Mouse (Mus musculus): ENCODE data around the gene Ccl9. TPM values are rescaled to one million over a fixed set of nuclear protein-coding genes. Genes with fewer than 3 reads are reported as not detected.

Gene Ccl9
- polyA plus RNA-seq, 1 experiment: 3.4 TPM

- Histone ChIP-seq H3K27ac (ENCODE audit: control insufficient read depth, insufficient read depth, low read length) (no peak overlapping the region), H3K27me3 (ENCODE audit: control insufficient read depth, insufficient read depth, low read length) (no peaks in the 10 kb centered on the region), H3K4me1 (replicated peaks; ENCODE audit: control insufficient read depth, insufficient read depth, low read length) (no peaks in the 10 kb centered on the region), H3K36me3 (ENCODE audit: control insufficient read depth, insufficient read depth, low read length) (no peaks in the 10 kb centered on the region), H3K4me3 (ENCODE audit: control insufficient read depth, insufficient read depth, low read length) (no peak overlapping the region)
- 88% methylated on average over 3 of the region's 3 CpGs for WGBS
- TF ChIP-seq POLR2A (IDR thresholded peaks at IDR 0.05; ENCODE audit: control insufficient read depth, extremely low read depth, insufficient read depth, low read length, poor library complexity) (no peak), CTCF (IDR thresholded peaks at IDR 0.05; ENCODE audit: borderline replicate concordance, control insufficient read depth, extremely low read depth, insufficient read depth, low read length, poor library complexity) (no peak)
- no peak for DNase-seq
Measured at GRCm38 (mm10) chr11:83605535-83605934, 27.1 kb upstream of the Ccl9 start.

- Histone ChIP-seq H3K4me3 (ENCODE audit: control insufficient read depth, insufficient read depth, low read length) (no peak overlapping the region), H3K27me3 (ENCODE audit: control insufficient read depth, insufficient read depth, low read length) (no peaks in the 10 kb centered on the region)
Measured at GRCm38 (mm10) chr11:83604698-83605097, 26.3 kb upstream of the Ccl9 start.

GRCm38 (mm10) chr11:83603399-83603798 is 25.0 kb upstream of the Ccl9 start:
- no peaks in the 10 kb centered on the region for H3K4me1 ChIP-seq (replicated peaks; ENCODE audit: control insufficient read depth, insufficient read depth, low read length)
- H3K27ac ChIP-seq (ENCODE audit: control insufficient read depth, insufficient read depth, low read length): no peak overlapping the region
- TF ChIP-seq POLR2A (IDR thresholded peaks at IDR 0.05; ENCODE audit: control insufficient read depth, extremely low read depth, insufficient read depth, low read length, poor library complexity) (no peak), CTCF (IDR thresholded peaks at IDR 0.05; ENCODE audit: borderline replicate concordance, control insufficient read depth, extremely low read depth, insufficient read depth, low read length, poor library complexity) (no peak)
- WGBS: 96% methylated on average over 3 of the region's 3 CpGs
- H3K36me3 ChIP-seq (ENCODE audit: control insufficient read depth, insufficient read depth, low read length): no peaks in the 10 kb centered on the region
- H3K27me3 ChIP-seq (ENCODE audit: control insufficient read depth, insufficient read depth, low read length): no peaks in the 10 kb centered on the region
- no peak for DNase-seq
- H3K4me3 ChIP-seq (ENCODE audit: control insufficient read depth, insufficient read depth, low read length): no peak overlapping the region

More at GRCm38 (mm10) chr11:83604698-83605097, 26.3 kb upstream of the Ccl9 start:
- TF ChIP-seq POLR2A (IDR thresholded peaks at IDR 0.05; ENCODE audit: control insufficient read depth, extremely low read depth, insufficient read depth, low read length, poor library complexity) (no peak), CTCF (IDR thresholded peaks at IDR 0.05; ENCODE audit: borderline replicate concordance, control insufficient read depth, extremely low read depth, insufficient read depth, low read length, poor library complexity) (no peak)
- Histone ChIP-seq H3K27ac (ENCODE audit: control insufficient read depth, insufficient read depth, low read length) (no peak overlapping the region), H3K36me3 (ENCODE audit: control insufficient read depth, insufficient read depth, low read length) (no peaks in the 10 kb centered on the region), H3K4me1 (replicated peaks; ENCODE audit: control insufficient read depth, insufficient read depth, low read length) (no peaks in the 10 kb centered on the region)
- 96% methylated on average over 4 of the region's 4 CpGs for WGBS
- DNase-seq: no peak

- TF ChIP-seq CTCF (IDR thresholded peaks at IDR 0.05; ENCODE audit: borderline replicate concordance, control insufficient read depth, extremely low read depth, insufficient read depth, low read length, poor library complexity): no peak
- no peak for TF ChIP-seq POLR2A (IDR thresholded peaks at IDR 0.05; ENCODE audit: control insufficient read depth, extremely low read depth, insufficient read depth, low read length, poor library complexity)
- DNase-seq: no peak
- WGBS: 95% methylated on average over 2 of the region's 2 CpGs
- no peaks in the 10 kb centered on the region for H3K4me1 ChIP-seq (replicated peaks; ENCODE audit: control insufficient read depth, insufficient read depth, low read length)
- H3K4me3 ChIP-seq (ENCODE audit: control insufficient read depth, insufficient read depth, low read length): no peak overlapping the region
- H3K36me3 ChIP-seq (ENCODE audit: control insufficient read depth, insufficient read depth, low read length): no peaks in the 10 kb centered on the region
- no peaks in the 10 kb centered on the region for H3K27me3 ChIP-seq (ENCODE audit: control insufficient read depth, insufficient read depth, low read length)
- no peak overlapping the region for H3K27ac ChIP-seq (ENCODE audit: control insufficient read depth, insufficient read depth, low read length)
Measured at GRCm38 (mm10) chr11:83600576-83600975, 22.1 kb upstream of the Ccl9 start.

GRCm38 (mm10) chr11:83598991-83599390 is 20.6 kb upstream of the Ccl9 start:
- Histone ChIP-seq H3K36me3 (ENCODE audit: control insufficient read depth, insufficient read depth, low read length) (no peaks in the 10 kb centered on the region), H3K27ac (ENCODE audit: control insufficient read depth, insufficient read depth, low read length) (no peak overlapping the region), H3K4me1 (replicated peaks; ENCODE audit: control insufficient read depth, insufficient read depth, low read length) (no peaks in the 10 kb centered on the region), H3K27me3 (ENCODE audit: control insufficient read depth, insufficient read depth, low read length) (no peaks in the 10 kb centered on the region), H3K4me3 (ENCODE audit: control insufficient read depth, insufficient read depth, low read length) (no peak overlapping the region)
- TF ChIP-seq POLR2A (IDR thresholded peaks at IDR 0.05; ENCODE audit: control insufficient read depth, extremely low read depth, insufficient read depth, low read length, poor library complexity) (no peak), CTCF (IDR thresholded peaks at IDR 0.05; ENCODE audit: borderline replicate concordance, control insufficient read depth, extremely low read depth, insufficient read depth, low read length, poor library complexity) (no peak)
- no peak for DNase-seq
- WGBS: 93% methylated on average over 3 of the region's 3 CpGs

- H3K4me1 ChIP-seq (replicated peaks; ENCODE audit: control insufficient read depth, insufficient read depth, low read length): no peaks in the 10 kb centered on the region
- TF ChIP-seq POLR2A (IDR thresholded peaks at IDR 0.05; ENCODE audit: control insufficient read depth, extremely low read depth, insufficient read depth, low read length, poor library complexity) (no peak), CTCF (IDR thresholded peaks at IDR 0.05; ENCODE audit: borderline replicate concordance, control insufficient read depth, extremely low read depth, insufficient read depth, low read length, poor library complexity) (no peak)
- WGBS: 53% methylated on average over 3 of the region's 3 CpGs
- no peak overlapping the region for H3K4me3 ChIP-seq (ENCODE audit: control insufficient read depth, insufficient read depth, low read length)
- H3K36me3 ChIP-seq (ENCODE audit: control insufficient read depth, insufficient read depth, low read length): no peaks in the 10 kb centered on the region
- no peak overlapping the region for H3K27ac ChIP-seq (ENCODE audit: control insufficient read depth, insufficient read depth, low read length)
- no peaks in the 10 kb centered on the region for H3K27me3 ChIP-seq (ENCODE audit: control insufficient read depth, insufficient read depth, low read length)
- DNase-seq: no peak
Measured at GRCm38 (mm10) chr11:83598207-83598837, 19.9 kb upstream of the Ccl9 start.

- Histone ChIP-seq H3K27ac (ENCODE audit: control insufficient read depth, insufficient read depth, low read length) (no peak overlapping the region), H3K36me3 (ENCODE audit: control insufficient read depth, insufficient read depth, low read length) (no peaks in the 10 kb centered on the region), H3K4me1 (replicated peaks; ENCODE audit: control insufficient read depth, insufficient read depth, low read length) (peaks cover 3% of the 10 kb centered on the region), H3K4me3 (ENCODE audit: control insufficient read depth, insufficient read depth, low read length) (no peak overlapping the region), H3K27me3 (ENCODE audit: control insufficient read depth, insufficient read depth, low read length) (no peaks in the 10 kb centered on the region)
- TF ChIP-seq POLR2A (IDR thresholded peaks at IDR 0.05; ENCODE audit: control insufficient read depth, extremely low read depth, insufficient read depth, low read length, poor library complexity) (no peak), CTCF (IDR thresholded peaks at IDR 0.05; ENCODE audit: borderline replicate concordance, control insufficient read depth, extremely low read depth, insufficient read depth, low read length, poor library complexity) (no peak)
- 95% methylated on average over 7 of the region's 7 CpGs for WGBS
- DNase-seq: no peak
Measured at GRCm38 (mm10) chr11:83597796-83598195, 19.4 kb upstream of the Ccl9 start.
